Mouse (Mus musculus): ENCODE measurements around the gene Olfr90.

DNA sequence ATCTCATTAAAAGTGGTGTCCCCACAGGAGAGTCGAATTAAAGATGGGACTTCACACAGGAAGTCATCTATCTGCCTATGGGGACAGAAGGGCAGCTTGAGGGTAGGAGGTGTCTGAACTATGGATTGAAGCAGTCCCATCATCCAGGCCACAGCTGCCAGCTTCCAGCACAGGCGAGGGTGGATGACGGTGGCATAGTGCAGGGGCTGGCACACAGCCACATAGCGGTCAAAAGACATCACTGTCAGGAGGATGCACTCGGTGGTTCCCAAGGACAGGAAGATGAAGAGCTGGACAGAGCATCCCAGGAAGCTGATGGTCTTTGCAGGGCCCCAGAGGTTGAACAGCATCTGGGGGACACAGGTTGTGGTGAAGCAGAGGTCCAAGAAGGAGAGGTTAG is 5.0 kb upstream of the Olfr90 start:
- no peak for TF ChIP-seq CTCF (IDR thresholded peaks at IDR 0.05; ENCODE audit: borderline replicate concordance, insufficient read depth, low read length)
- no peak for TF ChIP-seq POLR2A (IDR thresholded peaks at IDR 0.05; ENCODE audit: low read depth, low read length)
